Mouse (Mus musculus) stomach, embryonic 15.5 days (tissue): ENCODE measurements at regions not wholly inside any gene's neighbourhood (a gene's known extent, or its start where the extent isn't known, plus 50 kb on each side); places are given as distances from the start of the nearest gene placed in this dataset.

ENCODE experiments used
- ATAC-seq: fragments of 200-750 bp; cut with Nextera tagmentation; 2 replicates; pipeline ENCODE4 v1.8.0; 2017; ENCODE audit warnings: low read depth, moderate number of reproducible peaks, moderate TSS enrichment; ENCODE audit not compliant: insufficient read depth, low FRiP score
- H3K27ac ChIP-seq: fragments of 300-500 bp; sonication (generic); 2 replicates; pipeline ENCODE4 v1.5.1; 2015; ENCODE audit warnings: mild to moderate bottlenecking, inconsistent platforms
- H3K27me3 ChIP-seq: fragments of 300-500 bp; sonication (generic); replicated peaks from 2 replicates; pipeline ENCODE4 v1.6.1; 2015; ENCODE audit warnings: inconsistent platforms
- H3K36me3 ChIP-seq: fragments of 300-500 bp; sonication (generic); 2 replicates; pipeline ENCODE4 v1.6.1; 2015; ENCODE audit warnings: inconsistent platforms
- H3K4me1 ChIP-seq: fragments of 300-500 bp; sonication (generic); 2 replicates; pipeline ENCODE4 v1.6.1; 2015; ENCODE audit warnings: inconsistent platforms
- H3K4me2 ChIP-seq: fragments of 300-500 bp; sonication (generic); 2 replicates; pipeline ENCODE4 v1.6.1; 2015; ENCODE audit warnings: mild to moderate bottlenecking, inconsistent platforms
- H3K4me3 ChIP-seq: fragments of 300-500 bp; sonication (generic); replicated peaks from 2 replicates; pipeline ENCODE4 v1.5.1; 2015; ENCODE audit warnings: inconsistent platforms
- H3K9ac ChIP-seq: fragments of 300-500 bp; sonication (generic); 2 replicates; pipeline ENCODE4 v1.6.1; 2015; ENCODE audit warnings: inconsistent platforms
- H3K9me3 ChIP-seq: fragments of 300-500 bp; sonication (generic); 2 replicates; pipeline ENCODE4 v1.6.1; 2016; ENCODE audit warnings: inconsistent platforms
- WGBS: fragments of 180-500 bp; shearing (Covaris S2); methylation state at CpG from one replicate; pipeline ENCODE4 v1.1.7; 2015; 5-methylcytosine and 5-hydroxymethylcytosine counted together

DNA sequence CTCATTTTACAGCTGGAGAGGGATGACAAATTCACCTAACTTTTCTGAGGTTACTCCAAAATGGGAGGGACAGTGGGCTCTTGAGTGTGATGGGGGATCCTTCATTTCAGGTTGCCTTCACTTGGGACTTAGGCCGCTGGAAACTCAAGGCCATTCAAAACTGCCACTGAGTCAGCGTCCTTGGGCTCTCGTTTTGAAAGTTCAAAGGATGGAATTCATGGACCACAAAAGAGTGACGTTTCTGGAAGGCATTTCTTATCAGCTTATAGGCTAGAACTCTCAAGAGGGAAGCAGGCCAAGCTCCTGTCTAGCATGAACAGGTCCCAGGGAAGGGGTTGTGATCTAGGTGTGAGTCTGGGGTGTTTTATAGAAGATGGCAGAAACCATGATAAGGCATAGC lies 233.3 kb downstream of the Csl start:
- ATAC-seq = no peak
- Histone ChIP-seq H3K27me3 (no peaks in the 10 kb centered on the region), H3K9ac (no peak overlapping the region), H3K4me1 (0 out of 2 replicates have a peak, but pooled peaks cover 4% of the 10 kb centered on the region), H3K9me3 (no peaks in the 10 kb centered on the region), H3K36me3 (no peaks in the 10 kb centered on the region), H3K4me3 (no peak overlapping the region), H3K4me2 (no peak overlapping the region), H3K27ac (no peak overlapping the region)
- WGBS = 88% methylated on average over 4 of the region's 4 CpGs

GRCm38 (mm10) chr10:99526561-99526960 lies 232.9 kb downstream of the Csl start:
- no peaks in the 10 kb centered on the region for H3K27me3 ChIP-seq
- no peak overlapping the region for H3K27ac ChIP-seq
- H3K4me2 ChIP-seq = no peak overlapping the region
- ATAC-seq = no peak
- no peak overlapping the region for H3K9ac ChIP-seq
- no peaks in the 10 kb centered on the region for H3K36me3 ChIP-seq
- no peak overlapping the region for H3K4me3 ChIP-seq
- WGBS = 85% methylated on average over 5 of the region's 5 CpGs
- no peaks in the 10 kb centered on the region for H3K9me3 ChIP-seq
- 0 out of 2 replicates have a peak, but pooled peaks cover 4% of the 10 kb centered on the region for H3K4me1 ChIP-seq

DNA sequence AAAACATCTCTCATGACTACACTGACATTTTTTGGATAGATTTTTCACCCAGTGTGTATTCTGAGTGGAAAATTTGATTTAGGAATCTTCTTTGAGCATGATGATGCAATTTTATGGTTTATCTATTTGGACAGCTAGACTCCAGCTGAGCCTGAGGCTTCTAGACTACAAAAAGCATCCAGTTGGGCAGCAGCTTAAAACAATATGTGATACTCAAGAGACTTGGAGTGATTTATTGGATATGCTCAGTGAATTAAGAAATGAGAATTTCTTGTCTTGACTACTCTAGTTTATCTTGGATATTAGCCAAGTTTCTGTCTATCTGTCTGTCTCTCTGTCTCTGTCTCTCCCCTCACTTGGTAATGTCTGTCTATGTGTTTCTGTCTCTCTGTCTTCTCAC lies 228.4 kb downstream of the Csl start:
- H3K4me2 ChIP-seq = no peak overlapping the region
- H3K36me3 ChIP-seq = no peaks in the 10 kb centered on the region
- H3K4me3 ChIP-seq = no peak overlapping the region
- no peaks in the 10 kb centered on the region for H3K27me3 ChIP-seq
- H3K9ac ChIP-seq = no peak overlapping the region
- H3K27ac ChIP-seq = no peak overlapping the region
- no peaks in the 10 kb centered on the region for H3K9me3 ChIP-seq
- no peak for ATAC-seq
- H3K4me1 ChIP-seq = no peaks in the 10 kb centered on the region

- Histone ChIP-seq H3K9me3 (no peaks in the 10 kb centered on the region), H3K9ac (no peak overlapping the region), H3K27me3 (no peaks in the 10 kb centered on the region), H3K4me3 (no peak overlapping the region), H3K4me2 (no peak overlapping the region), H3K36me3 (no peaks in the 10 kb centered on the region), H3K27ac (no peak overlapping the region), H3K4me1 (no peaks in the 10 kb centered on the region)
- no peak for ATAC-seq
These were observed 227.9 kb downstream of the Csl start for GRCm38 (mm10) chr10:99531556-99531955.

GRCm38 (mm10) chr10:99531992-99532391 lies 227.5 kb downstream of the Csl start:
- Histone ChIP-seq H3K4me2 (no peak overlapping the region), H3K27ac (no peak overlapping the region), H3K4me3 (no peak overlapping the region), H3K4me1 (no peaks in the 10 kb centered on the region), H3K9me3 (no peaks in the 10 kb centered on the region), H3K27me3 (no peaks in the 10 kb centered on the region), H3K9ac (no peak overlapping the region), H3K36me3 (no peaks in the 10 kb centered on the region)
- no peak for ATAC-seq
- 38% methylated on average over 7 of the region's 7 CpGs for WGBS

DNA sequence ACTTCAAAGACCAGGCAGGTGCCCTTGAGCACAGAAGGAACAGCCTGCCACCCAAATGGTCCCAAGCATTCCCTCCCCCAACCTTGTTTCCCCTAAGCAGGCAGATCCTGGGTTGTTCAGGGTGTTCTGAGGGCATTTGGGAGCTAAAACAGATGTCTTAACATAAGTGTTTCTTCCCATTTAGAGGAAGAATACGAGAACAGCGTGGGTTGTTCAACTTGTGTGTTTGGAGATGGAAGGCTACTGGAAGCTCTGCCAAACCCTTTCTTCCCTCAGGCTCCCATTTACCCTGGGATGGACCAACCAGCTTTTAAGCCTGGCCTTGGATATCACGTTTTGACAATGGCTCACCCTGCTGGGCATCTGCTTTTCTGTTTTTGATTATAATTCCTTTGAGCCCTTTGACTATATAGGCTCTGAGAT lies 226.8 kb downstream of the Csl start:
- no peaks in the 10 kb centered on the region for H3K36me3 ChIP-seq
- no peak overlapping the region for H3K27ac ChIP-seq
- H3K4me3 ChIP-seq = no peak overlapping the region
- no peak overlapping the region for H3K9ac ChIP-seq
- H3K4me1 ChIP-seq = no peaks in the 10 kb centered on the region
- H3K9me3 ChIP-seq = no peaks in the 10 kb centered on the region
- WGBS = 54% methylated on average over 3 of the region's 3 CpGs
- no peaks in the 10 kb centered on the region for H3K27me3 ChIP-seq
- ATAC-seq = no peak
- H3K4me2 ChIP-seq = no peak overlapping the region

- no peaks in the 10 kb centered on the region for H3K36me3 ChIP-seq
- no peak overlapping the region for H3K4me2 ChIP-seq
- no peaks in the 10 kb centered on the region for H3K27me3 ChIP-seq
- H3K27ac ChIP-seq = peak overlapping the region; percentile 18; the same call in 1 of the 2 replicates
- WGBS = 53% methylated on average over 4 of the region's 4 CpGs
- H3K9ac ChIP-seq = no peak overlapping the region
- H3K4me3 ChIP-seq = no peak overlapping the region
- no peaks in the 10 kb centered on the region for H3K9me3 ChIP-seq
- H3K4me1 ChIP-seq = no peaks in the 10 kb centered on the region
- ATAC-seq = no peak
These were observed 226.0 kb downstream of the Csl start for GRCm38 (mm10) chr10:99533468-99533867.

- Histone ChIP-seq H3K9ac (no peak overlapping the region), H3K27me3 (no peaks in the 10 kb centered on the region), H3K4me3 (no peak overlapping the region), H3K9me3 (no peaks in the 10 kb centered on the region), H3K36me3 (no peaks in the 10 kb centered on the region), H3K4me2 (no peak overlapping the region), H3K4me1 (no peaks in the 10 kb centered on the region), H3K27ac (no peak overlapping the region)
- no peak for ATAC-seq
- WGBS = 28% methylated on average over 7 of the region's 7 CpGs
These were observed 225.2 kb downstream of the Csl start for GRCm38 (mm10) chr10:99534237-99534636.

DNA sequence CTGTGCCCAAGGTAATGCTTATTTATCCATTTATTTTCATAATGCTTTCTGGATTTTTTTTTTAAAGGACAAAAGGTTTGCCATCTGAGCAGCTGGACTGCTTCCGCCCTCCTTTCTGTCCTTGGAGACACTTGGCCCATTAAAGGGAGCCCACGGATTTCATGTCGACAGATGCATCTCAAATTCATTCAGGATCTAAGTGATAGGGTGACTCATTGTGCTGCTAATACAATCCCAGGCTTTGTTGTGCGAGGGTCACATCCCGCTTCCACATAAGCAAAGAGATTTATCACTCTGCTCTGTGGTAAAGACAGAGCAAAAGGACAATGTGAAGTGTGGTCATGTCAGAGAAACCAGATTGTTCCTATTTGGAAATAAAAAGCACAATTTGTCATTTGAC lies 220.8 kb downstream of the Csl start:
- Histone ChIP-seq H3K36me3 (no peaks in the 10 kb centered on the region), H3K4me1 (no peaks in the 10 kb centered on the region), H3K27me3 (no peaks in the 10 kb centered on the region), H3K9ac (no peak overlapping the region), H3K4me3 (no peak overlapping the region), H3K4me2 (no peak overlapping the region), H3K27ac (no peak overlapping the region), H3K9me3 (no peaks in the 10 kb centered on the region)
- no peak for ATAC-seq
- 59% methylated on average over 5 of the region's 5 CpGs for WGBS

GRCm38 (mm10) chr10:99552373-99552772 lies 207.1 kb downstream of the Csl start:
- no peaks in the 10 kb centered on the region for H3K36me3 ChIP-seq
- no peak for ATAC-seq
- H3K4me1 ChIP-seq = no peaks in the 10 kb centered on the region
- H3K9ac ChIP-seq = no peak overlapping the region
- H3K27me3 ChIP-seq = no peaks in the 10 kb centered on the region
- no peak overlapping the region for H3K4me2 ChIP-seq
- H3K27ac ChIP-seq = no peak overlapping the region
- H3K9me3 ChIP-seq = no peaks in the 10 kb centered on the region
- WGBS = 84% methylated on average over 4 of the region's 4 CpGs
- H3K4me3 ChIP-seq = no peak overlapping the region

- H3K9me3 ChIP-seq = no peaks in the 10 kb centered on the region
- H3K36me3 ChIP-seq = no peaks in the 10 kb centered on the region
- H3K4me2 ChIP-seq = no peak overlapping the region
- no peaks in the 10 kb centered on the region for H3K27me3 ChIP-seq
- H3K27ac ChIP-seq = no peak overlapping the region
- no peak overlapping the region for H3K9ac ChIP-seq
- H3K4me3 ChIP-seq = no peak overlapping the region
- no peak for ATAC-seq
- no peaks in the 10 kb centered on the region for H3K4me1 ChIP-seq
- WGBS = 84% methylated on average over 12 of the region's 12 CpGs
These were observed 206.5 kb downstream of the Csl start for GRCm38 (mm10) chr10:99552836-99553540.

DNA sequence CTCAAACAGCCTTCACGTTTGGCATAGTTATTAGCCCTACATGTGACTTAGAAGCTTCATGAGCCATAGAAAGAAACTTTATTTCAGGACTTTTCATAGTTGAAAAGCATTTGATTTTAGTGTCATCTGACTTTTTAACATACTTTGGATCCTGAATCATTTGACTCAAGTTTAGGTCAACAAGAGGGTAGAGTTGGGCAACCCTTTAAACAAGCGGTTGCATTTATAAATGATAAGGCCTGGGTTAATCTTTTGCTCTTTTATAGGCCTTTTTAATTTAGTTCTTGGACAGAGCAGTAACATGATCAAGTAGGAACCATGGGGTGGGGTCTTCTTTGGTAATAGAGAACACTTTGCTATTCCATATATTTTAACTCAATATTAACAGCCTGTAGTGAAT lies 204.4 kb downstream of the Csl start:
- Histone ChIP-seq H3K4me1 (no peaks in the 10 kb centered on the region), H3K4me3 (no peak overlapping the region), H3K9me3 (no peaks in the 10 kb centered on the region), H3K27ac (no peak overlapping the region), H3K36me3 (no peaks in the 10 kb centered on the region), H3K4me2 (no peak overlapping the region), H3K27me3 (no peaks in the 10 kb centered on the region), H3K9ac (no peak overlapping the region)
- 84% methylated on average over 2 of the region's 2 CpGs for WGBS
- ATAC-seq = no peak
